Mouse (Mus musculus) forebrain, embryonic 16.5 days (tissue): ENCODE measurements at regions not wholly inside any gene's neighbourhood (a gene's known extent, or its start where the extent isn't known, plus 50 kb on each side); places are given as distances from the start of the nearest gene placed in this dataset.

Experiments used
- ATAC-seq: fragments of 200-750 bp; cut with Nextera tagmentation; 2 replicates; pipeline ENCODE4 v1.8.0; 2017; ENCODE audit warnings: mild to moderate bottlenecking, moderate library complexity
- H3K27ac ChIP-seq: fragments of 300-500 bp; sonication (generic); 2 replicates; pipeline ENCODE4 v1.5.1; 2014; ENCODE audit warnings: low read length, control low read depth
- H3K27me3 ChIP-seq: fragments of 300-500 bp; sonication (generic); replicated peaks from 2 replicates; pipeline ENCODE4 v1.6.1; 2014; ENCODE audit warnings: low read length; ENCODE audit not compliant: control insufficient read depth, insufficient read depth
- H3K36me3 ChIP-seq: fragments of 300-500 bp; sonication (generic); 2 replicates; pipeline ENCODE4 v1.6.1; 2014; ENCODE audit not compliant: control insufficient read depth, insufficient read depth
- H3K4me1 ChIP-seq: fragments of 300-500 bp; sonication (generic); replicated peaks from 2 replicates; pipeline ENCODE4 v1.6.1; 2014; ENCODE audit warnings: low read length; ENCODE audit not compliant: control insufficient read depth, insufficient read depth
- H3K4me2 ChIP-seq: fragments of 300-500 bp; sonication (generic); 2 replicates; pipeline ENCODE4 v1.6.1; 2014; ENCODE audit warnings: mild to moderate bottlenecking, low read length, control low read depth
- H3K4me3 ChIP-seq: fragments of 300-500 bp; sonication (generic); replicated peaks from 2 replicates; pipeline ENCODE4 v1.5.1; 2014; ENCODE audit warnings: mild to moderate bottlenecking, low read length, control low read depth
- H3K9ac ChIP-seq: fragments of 300-500 bp; sonication (generic); replicated peaks from 2 replicates; pipeline ENCODE4 v1.6.1; 2014; ENCODE audit warnings: low read depth, low read length, control low read depth
- H3K9me3 ChIP-seq: fragments of 300-500 bp; sonication (generic); 2 replicates; pipeline ENCODE4 v1.6.1; 2016; ENCODE audit warnings: low read length; ENCODE audit not compliant: control insufficient read depth
- WGBS: fragments of 180-500 bp; shearing (Covaris S2); extraction: QIAGEN DNeasy Blood & Tissue Kit; methylation state at CpG from one replicate; pipeline ENCODE4 v1.1.7; 2014; 5-methylcytosine and 5-hydroxymethylcytosine counted together

DNA sequence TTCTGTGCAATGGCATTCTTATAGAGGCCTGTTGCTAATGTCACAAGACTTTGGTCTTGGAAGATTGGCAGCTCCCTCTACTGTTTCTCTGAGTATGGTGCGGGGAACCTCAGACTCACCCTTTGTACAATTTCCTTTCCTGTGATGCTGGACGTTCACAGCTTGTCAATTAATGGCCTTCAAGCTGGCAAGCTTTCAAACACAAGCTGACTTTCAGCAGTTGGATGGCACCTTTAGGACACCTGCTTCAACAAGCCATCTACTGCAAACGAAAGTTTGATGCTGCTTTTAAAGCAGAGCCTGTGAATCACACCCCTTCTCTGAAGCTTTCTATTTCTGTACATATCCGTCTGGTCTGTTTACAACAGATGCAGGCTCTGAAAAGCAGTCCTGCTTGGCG is 841.0 kb upstream of the Ptprd start:
- H3K4me2 ChIP-seq = no peak overlapping the region
- WGBS = 33% methylated on average over 5 of the region's 5 CpGs
- no peak overlapping the region for H3K4me3 ChIP-seq
- no peaks in the 10 kb centered on the region for H3K27me3 ChIP-seq
- no peak overlapping the region for H3K9ac ChIP-seq
- no peaks in the 10 kb centered on the region for H3K9me3 ChIP-seq
- peaks cover 2% of the 10 kb centered on the region; the same call in 1 of the 2 replicates for H3K4me1 ChIP-seq
- peak overlapping the region; percentile 67 for H3K27ac ChIP-seq
- H3K36me3 ChIP-seq = no peaks in the 10 kb centered on the region
- peak; percentile 80 for ATAC-seq
